Comparison of ENCODE assay signal across 8 mouse cellular contexts in the genomic region with DNA sequence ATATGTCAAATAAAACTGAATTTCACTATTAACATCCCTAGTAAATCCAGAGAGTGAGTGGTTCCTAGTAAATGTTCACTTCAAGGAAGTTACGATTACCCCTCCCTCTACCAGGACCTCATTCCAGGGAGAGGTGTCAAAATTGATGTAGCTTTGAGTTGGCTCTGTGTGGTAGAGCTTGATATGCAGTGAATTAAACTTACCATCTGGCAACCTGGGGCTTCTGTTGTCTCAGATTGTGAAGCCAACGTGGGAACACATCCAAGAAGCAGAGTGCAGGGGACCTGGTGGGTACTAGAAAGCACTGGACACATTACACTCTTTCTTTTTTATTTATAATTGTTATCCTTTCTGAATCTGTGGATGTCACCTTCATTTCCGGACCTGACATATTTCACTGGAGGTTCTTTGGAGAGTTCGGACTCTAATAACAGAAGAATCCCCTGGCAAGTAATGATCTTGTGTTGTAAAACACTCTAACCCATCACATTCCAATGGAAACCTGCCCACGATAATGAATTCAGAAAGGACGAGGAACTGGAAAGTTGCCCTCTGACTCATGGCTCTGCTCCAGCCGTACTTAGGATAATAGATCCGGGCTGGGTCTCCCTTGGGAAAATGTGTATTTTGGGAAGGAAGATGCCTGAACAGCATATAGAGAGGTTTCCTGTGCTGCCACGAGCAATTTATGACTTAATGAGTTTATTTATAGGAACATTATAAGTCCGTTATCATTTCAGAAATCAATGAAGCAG.
DNase-seq lines count a peak whose midpoint lies in the region; ATAC-seq lines count a peak whose summit lies in the region.

No protein-coding gene starts in this region.

- no peak overlapping the region for H3K4me3 ChIP-seq in lung, embryonic 15.5 days

- 0 out of 2 replicates have a peak overlapping the region, but pooled peaks have one; percentile 0 for H3K4me2 ChIP-seq in lung, embryonic 15.5 days

- ATAC-seq in lung, embryonic 15.5 days (ENCODE audit: borderline replicate concordance, extremely low read depth, low FRiP score, low TSS enrichment): peak; percentile 72; the same call in 1 of the 2 replicates
- ATAC-seq in megakaryocyte-erythroid progenitor cell, adult 5-6 weeks (replicated peaks; ENCODE audit: low FRiP score, low TSS enrichment, poor library complexity, severe bottlenecking): no peak

- H3K27ac ChIP-seq in lung, embryonic 15.5 days: peak overlapping the region; percentile 64

- DNase-seq in layer of hippocampus, adult 9-10 months (ENCODE audit: low spot score): peak; percentile 3
- no peak for DNase-seq in layer of hippocampus, adult 9-11 months
- DNase-seq in adrenal gland, postnatal 36 days: peak; percentile 18 to 53
- peak; percentile 33 for DNase-seq in heart, adult 8-10 months (ENCODE audit: low spot score)
- DNase-seq in thymus, postnatal 25 days: no peak
- no peak for DNase-seq in left cerebral cortex, adult 11 months (ENCODE audit: low spot score)

- no peaks in the 10 kb centered on the region for H3K27me3 ChIP-seq in lung, embryonic 15.5 days

- H3K9me3 ChIP-seq in lung, embryonic 15.5 days: no peaks in the 10 kb centered on the region

- no peaks in the 10 kb centered on the region for H3K36me3 ChIP-seq in lung, embryonic 15.5 days

- H3K9ac ChIP-seq in lung, embryonic 15.5 days: no peak overlapping the region

- H3K4me1 ChIP-seq in lung, embryonic 15.5 days: peaks cover 37% of the 10 kb centered on the region

- WGBS in lung, embryonic 15.5 days: 28% methylated on average over 10 of the region's 10 CpGs

Comparison
In these comparisons a context has a peak if more than half of its experiments do, and no peak if none do; other contexts are left out.
1. DNase-seq: peak in layer of hippocampus, adult 9-10 months (single experiment), adrenal gland, postnatal 36 days (2 of 2) and heart, adult 8-10 months (single experiment); none in layer of hippocampus, adult 9-11 months (single experiment), thymus, postnatal 25 days (single experiment) and left cerebral cortex, adult 11 months (single experiment).